Mouse (Mus musculus) brain, embryonic 14.5 days (tissue): ENCODE data around the gene Lnpep. TPM values are rescaled to one million over a fixed set of nuclear protein-coding genes. Genes with fewer than 3 reads are reported as not detected.
"Not testable (repeated sequence)": the region's sequence is repeated elsewhere in the genome, so short reads cannot be mapped to it uniquely, and the experiment has no call there.

Experiments used
- DNase-seq: peaks from one replicate; pipeline ENCODE4 v3.0.0-alpha.2; 2011; ENCODE audit warnings: low read depth
- CTCF ChIP-seq: fragments of 200-500 bp; IDR thresholded peaks from 2 replicates; pipeline ENCODE4 v1.5.1; 2012; ENCODE audit warnings: inconsistent platforms, mild to moderate bottlenecking, moderate library complexity, borderline replicate concordance; ENCODE audit not compliant: insufficient read depth, insufficient read length; ENCODE audit errors: extremely low read depth
- POLR2A ChIP-seq: fragments of 200-500 bp; IDR thresholded peaks from 2 replicates; pipeline ENCODE4 v1.6.1; 2012; ENCODE audit warnings: mild to moderate bottlenecking, inconsistent platforms, borderline replicate concordance; ENCODE audit not compliant: poor library complexity, insufficient read depth, insufficient read length, severe bottlenecking; ENCODE audit errors: extremely low read depth
- polyA plus RNA-seq: library from polyadenylated mRNA; depleted of rRNA; stranded (reverse); fragments of >200 nt; gene quantifications from 2 replicates; pipeline ENCODE4 v1.2.3, GENCODE M21; 2012

The Lnpep gene
- polyA plus RNA-seq, 1 experiment: 12.9 TPM

- TF ChIP-seq CTCF: no peak
- no peak for TF ChIP-seq POLR2A
- no peak for DNase-seq
Measured at GRCm38 (mm10) chr17:17581234-17581633, 43.6 kb downstream of the Lnpep start.

GRCm38 (mm10) chr17:17576399-17576798 lies 48.5 kb downstream of the Lnpep start:
- TF ChIP-seq POLR2A (no peak), CTCF (no peak)
- no peak for DNase-seq

- peak; percentile 80 for DNase-seq
- no peak for TF ChIP-seq POLR2A
- TF ChIP-seq CTCF: no peak
Measured at GRCm38 (mm10) chr17:17567071-17567470, 57.8 kb downstream of the Lnpep start.

GRCm38 (mm10) chr17:17548958-17549357 lies 75.9 kb downstream of the Lnpep start:
- TF ChIP-seq CTCF (no peak), POLR2A (no peak)
- DNase-seq: no peak

GRCm38 (mm10) chr17:17531338-17531737 lies 93.5 kb downstream of the Lnpep start:
- TF ChIP-seq POLR2A (no peak), CTCF (no peak)
- no peak for DNase-seq

GRCm38 (mm10) chr17:17516384-17517016 lies 108.3 kb downstream of the Lnpep start:
- peak; percentile 2 for DNase-seq
- no peak for TF ChIP-seq POLR2A
- no peak for TF ChIP-seq CTCF

GRCm38 (mm10) chr17:17506677-17507076 lies 118.2 kb downstream of the Lnpep start:
- DNase-seq: no peak
- TF ChIP-seq POLR2A (no peak), CTCF (no peak)

GRCm38 (mm10) chr17:17499278-17499677 lies 125.6 kb downstream of the Lnpep start:
- DNase-seq: peak; percentile 8

GRCm38 (mm10) chr17:17498848-17499247 lies 126.0 kb downstream of the Lnpep start:
- DNase-seq: peak; percentile 52
- TF ChIP-seq POLR2A: no peak
- no peak for TF ChIP-seq CTCF

More at GRCm38 (mm10) chr17:17499278-17499677, 125.6 kb downstream of the Lnpep start:
- TF ChIP-seq CTCF (no peak), POLR2A (no peak)

- TF ChIP-seq POLR2A (no peak), CTCF (no peak)
- DNase-seq: no peak
Measured at GRCm38 (mm10) chr17:17496730-17497129, 128.1 kb downstream of the Lnpep start.

- not testable (repeated sequence) for DNase-seq
Measured at GRCm38 (mm10) chr17:17496234-17496633, 128.6 kb downstream of the Lnpep start.

- no peak for TF ChIP-seq POLR2A
- no peak for TF ChIP-seq CTCF
- DNase-seq: no peak
Measured at GRCm38 (mm10) chr17:17492116-17492515, 132.7 kb downstream of the Lnpep start.

- no peak for DNase-seq
- TF ChIP-seq POLR2A (no peak), CTCF (no peak)
Measured at GRCm38 (mm10) chr17:17491622-17492001, 133.2 kb downstream of the Lnpep start.
